Mouse (Mus musculus) splenic B cell, adult 2 months (primary cell): ENCODE results near the gene S1pr4.

Experiments
- DNase-seq: peaks from one replicate; pipeline ENCODE4 v3.0.0-alpha.2; 2011; ENCODE audit warnings: low read depth, low spot score
- H3K27me3 ChIP-seq: 2 replicates; pipeline ENCODE4 v1.6.1; 2012; ENCODE audit warnings: mild to moderate bottlenecking, low read length, moderate library complexity, mixed read lengths; ENCODE audit not compliant: control insufficient read depth, poor library complexity, insufficient read depth, severe bottlenecking
- H3K36me3 ChIP-seq: 2 replicates; pipeline ENCODE4 v1.6.1; 2012; ENCODE audit warnings: mild to moderate bottlenecking, low read length, moderate library complexity, mixed read lengths; ENCODE audit not compliant: control insufficient read depth, poor library complexity, insufficient read depth, severe bottlenecking

S1pr4 gene

GRCm38 (mm10) chr10:81491018-81491417 is 8.9 kb downstream of the S1pr4 start:
- H3K27me3 ChIP-seq, result no peaks in the 10 kb centered on the region
- peaks cover 19% of the 10 kb centered on the region for H3K36me3 ChIP-seq
- DNase-seq, result no peak

GRCm38 (mm10) chr10:81489941-81490340 is 10.0 kb downstream of the S1pr4 start:
- no peaks in the 10 kb centered on the region for H3K27me3 ChIP-seq
- peaks cover 19% of the 10 kb centered on the region for H3K36me3 ChIP-seq
- no peak for DNase-seq

GRCm38 (mm10) chr10:81488081-81488480 is 11.9 kb downstream of the S1pr4 start:
- no peak for DNase-seq

GRCm38 (mm10) chr10:81486496-81486895 is 13.4 kb downstream of the S1pr4 start:
- no peaks in the 10 kb centered on the region; the same call in 1 of the 2 replicates for H3K27me3 ChIP-seq
- DNase-seq, result no peak
- H3K36me3 ChIP-seq, result peaks cover 19% of the 10 kb centered on the region

More at GRCm38 (mm10) chr10:81488081-81488480, 11.9 kb downstream of the S1pr4 start:
- no peaks in the 10 kb centered on the region for H3K27me3 ChIP-seq
- peaks cover 19% of the 10 kb centered on the region for H3K36me3 ChIP-seq

GRCm38 (mm10) chr10:81485479-81486018 is 14.4 kb downstream of the S1pr4 start:
- DNase-seq, result no peak
- Histone ChIP-seq H3K36me3 (peaks cover 16% of the 10 kb centered on the region), H3K27me3 (no peaks in the 10 kb centered on the region; the same call in 1 of the 2 replicates)

- H3K36me3 ChIP-seq, result peaks cover 16% of the 10 kb centered on the region
- H3K27me3 ChIP-seq, result no peaks in the 10 kb centered on the region; the same call in 1 of the 2 replicates
- peak; percentile 59 for DNase-seq
Observed at GRCm38 (mm10) chr10:81485060-81485449, 14.9 kb downstream of the S1pr4 start.

- peaks cover 16% of the 10 kb centered on the region for H3K36me3 ChIP-seq
- no peak for DNase-seq
- no peaks in the 10 kb centered on the region; the same call in 1 of the 2 replicates for H3K27me3 ChIP-seq
Observed at GRCm38 (mm10) chr10:81484441-81485059, 15.4 kb downstream of the S1pr4 start.

GRCm38 (mm10) chr10:81483983-81484382 is 15.9 kb downstream of the S1pr4 start:
- no peaks in the 10 kb centered on the region; the same call in 1 of the 2 replicates for H3K27me3 ChIP-seq
- peaks cover 13% of the 10 kb centered on the region for H3K36me3 ChIP-seq
- DNase-seq, result peak; percentile 76

- DNase-seq, result peak; percentile 66
- H3K36me3 ChIP-seq, result peaks cover 5% of the 10 kb centered on the region
- no peaks in the 10 kb centered on the region; the same call in 1 of the 2 replicates for H3K27me3 ChIP-seq
Observed at GRCm38 (mm10) chr10:81482533-81482889, 17.4 kb downstream of the S1pr4 start, which contains the start of gene Celf5. Celf5 (minus strand) TSS chr10:81482709.

GRCm38 (mm10) chr10:81481605-81482532 is 18.1 kb downstream of the S1pr4 start:
- no peak for DNase-seq

GRCm38 (mm10) chr10:81474461-81474860 is 25.5 kb downstream of the S1pr4 start:
- no peak for DNase-seq
- Histone ChIP-seq H3K36me3 (no peaks in the 10 kb centered on the region), H3K27me3 (peaks cover 4% of the 10 kb centered on the region)

More at GRCm38 (mm10) chr10:81481605-81482532, 18.1 kb downstream of the S1pr4 start:
- H3K36me3 ChIP-seq, result peaks cover 1% of the 10 kb centered on the region; the same call in 1 of the 2 replicates
- no peaks in the 10 kb centered on the region; the same call in 1 of the 2 replicates for H3K27me3 ChIP-seq

GRCm38 (mm10) chr10:81473003-81473451 is 26.9 kb downstream of the S1pr4 start:
- Histone ChIP-seq H3K36me3 (no peaks in the 10 kb centered on the region), H3K27me3 (peaks cover 4% of the 10 kb centered on the region)
- peak; percentile 74 for DNase-seq

GRCm38 (mm10) chr10:81472403-81473002 is 27.4 kb downstream of the S1pr4 start:
- Histone ChIP-seq H3K36me3 (no peaks in the 10 kb centered on the region), H3K27me3 (peaks cover 4% of the 10 kb centered on the region)
- no peak for DNase-seq

GRCm38 (mm10) chr10:81470454-81470853 is 29.5 kb downstream of the S1pr4 start:
- peak; percentile 41 for DNase-seq

More at GRCm38 (mm10) chr10:81470454-81470853, 29.5 kb downstream of the S1pr4 start:
- Histone ChIP-seq H3K36me3 (no peaks in the 10 kb centered on the region), H3K27me3 (peaks cover 4% of the 10 kb centered on the region)
